Mouse (Mus musculus) MEL (cell line): Measurements from ENCODE around the gene 1700123O20Rik.

Experiments used
- CTCF ChIP-seq, 3 experiments: IDR thresholded peaks in 2 of 3; conservative IDR thresholded peaks in 1 of 3; 2 replicates each; pipeline ENCODE4 v1.5.1; 2011 to 2012; ENCODE audit warnings: low read length in 3 of 3, low read depth in 2 of 3, mild to moderate bottlenecking in 2 of 3, improper control_type of control experiment in 1 of 3, inconsistent platforms in 1 of 3, mixed read lengths in 1 of 3, moderate library complexity in 1 of 3; ENCODE audit not compliant: control insufficient read depth in 1 of 3, insufficient read depth in 1 of 3, poor library complexity in 1 of 3, severe bottlenecking in 1 of 3
- GATA1 ChIP-seq: IDR thresholded peaks from 2 replicates; pipeline ENCODE4 v1.6.1; 2011; ENCODE audit warnings: low read depth, low read length, improper control_type of control experiment
- MAX ChIP-seq: IDR thresholded peaks from 2 replicates; pipeline ENCODE4 v1.6.1; 2011; ENCODE audit warnings: low read length, improper control_type of control experiment
- POLR2AphosphoS5 ChIP-seq: IDR thresholded peaks from 2 replicates; pipeline ENCODE4 v1.6.1; 2012; ENCODE audit warnings: low read depth, borderline replicate concordance, mild to moderate bottlenecking, inconsistent platforms, low read length, moderate library complexity, mixed read lengths
- SMC3 ChIP-seq: IDR thresholded peaks from 2 replicates; pipeline ENCODE4 v1.6.1; 2011; ENCODE audit warnings: low read depth, low read length, improper control_type of control experiment
- ZMIZ1 ChIP-seq: IDR thresholded peaks from 2 replicates; pipeline ENCODE4 v1.6.1; 2012; ENCODE audit warnings: low read depth, mild to moderate bottlenecking, inconsistent platforms, low read length, improper control_type of control experiment, moderate library complexity

DNA sequence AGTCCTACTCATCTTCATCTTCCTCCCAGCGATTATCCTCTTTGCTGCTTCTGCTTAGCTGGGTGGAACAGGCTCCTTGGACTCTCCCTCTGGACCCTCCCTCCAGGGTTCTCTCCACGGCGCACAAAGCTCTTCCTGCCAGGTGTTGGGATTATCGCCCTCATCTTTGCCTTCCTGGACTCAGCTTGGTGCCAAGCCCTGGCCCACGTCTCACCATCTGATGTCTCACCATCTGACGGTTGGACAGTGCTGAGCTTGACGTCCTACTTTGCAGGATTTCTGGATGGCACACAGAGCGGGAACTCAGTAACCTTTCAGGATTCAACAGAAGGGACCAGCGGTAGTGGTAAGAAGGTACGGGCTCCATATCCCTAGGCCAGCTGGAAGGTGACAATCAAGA lies 35.7 kb downstream of the 1700123O20Rik start:
- TF ChIP-seq CTCF (IDR thresholded peaks at IDR 0.05 in 2 of 3, conservative IDR thresholded peaks at IDR 0.05 in 1 of 3; ENCODE audit: control insufficient read depth in 1 of 3, insufficient read depth in 1 of 3, low read depth in 2 of 3, low read length in 3 of 3, poor library complexity in 1 of 3, severe bottlenecking in 1 of 3) (no peak), GATA1 (no peak), SMC3 (no peak), POLR2AphosphoS5 (no peak), MAX (no peak), ZMIZ1 (no peak)
